Mouse (Mus musculus): ENCODE measurements around the gene Napepld. TPM values are rescaled to one million over a fixed set of nuclear protein-coding genes. Genes with fewer than 3 reads are reported as not detected.
"Not testable (repeated sequence)": the region's sequence is repeated elsewhere in the genome, so short reads cannot be mapped to it uniquely, and the experiment has no call there.

Napepld gene
- total RNA-seq, 2 experiments from 2014 or later: 4.5 to 5.4 TPM

GRCm38 (mm10) chr5:21625916-21626315, 75.3 kb downstream of the Napepld start:
- intact Hi-C loops (cut with DNase I): no loop called here
- no peak for DNase-seq (ENCODE audit: low spot score)

GRCm38 (mm10) chr5:21616450-21617009, 84.7 kb downstream of the Napepld start:
- intact Hi-C loops (cut with DNase I): no loop called here
- DNase-seq (ENCODE audit: low spot score): no peak

GRCm38 (mm10) chr5:21614299-21614698, 86.9 kb downstream of the Napepld start:
- intact Hi-C loops (cut with DNase I); DNase-seq (ENCODE audit: low spot score): not testable (repeated sequence)

Other genes starting within 250 kb of the Napepld start
- 1 to 10 TPM; 2.4 to 4.2 TPM for gene Lrrc17, start 157.8 kb downstream of the Napepld start, total RNA-seq (2021)
- not detected for gene Fbxl13, start 55.8 kb downstream of the Napepld start, total RNA-seq (2021)
- gene Armc10, start 55.6 kb downstream of the Napepld start, total RNA-seq (2021): 1 to 10 TPM; 6.6 to 7.8 TPM
- gene Pmpcb, start 35.7 kb upstream of the Napepld start, total RNA-seq (2021): 100 to 1,000 TPM; 241 to 242 TPM
- 10 to 100 TPM; 19.5 to 20.6 TPM for gene Dnajc2, start 83.9 kb upstream of the Napepld start, total RNA-seq (2021)
- 10 to 100 TPM; 91.1 to 94.2 TPM for gene Psmc2, start 83.9 kb upstream of the Napepld start, total RNA-seq (2021)
- not detected for gene Slc26a5, start 164.2 kb upstream of the Napepld start, total RNA-seq (2021)

Data from heart, postnatal 25 days (tissue).